Mouse (Mus musculus) limb, embryonic 13.5 days (tissue): Measurements from ENCODE around the gene Tec. TPM values are rescaled to one million over a fixed set of nuclear protein-coding genes. Genes with fewer than 3 reads are reported as not detected.

Source experiments
- ATAC-seq: fragments of 200-750 bp; cut with Nextera tagmentation; 2 replicates; pipeline ENCODE4 v1.8.0; 2017; ENCODE audit warnings: low read depth, moderate number of reproducible peaks, moderate TSS enrichment; ENCODE audit not compliant: low FRiP score
- H3K27ac ChIP-seq: fragments of 300-500 bp; sonication (generic); 2 replicates; pipeline ENCODE4 v1.5.1; 2015; ENCODE audit warnings: inconsistent platforms, mild to moderate bottlenecking, moderate library complexity
- H3K27me3 ChIP-seq: fragments of 300-500 bp; sonication (generic); 2 replicates; pipeline ENCODE4 v1.6.1; 2015; ENCODE audit warnings: mild to moderate bottlenecking, inconsistent platforms
- H3K36me3 ChIP-seq: fragments of 300-500 bp; sonication (generic); 2 replicates; pipeline ENCODE4 v1.6.1; 2015; ENCODE audit warnings: inconsistent platforms, mild to moderate bottlenecking, moderate library complexity
- H3K4me1 ChIP-seq: fragments of 300-500 bp; sonication (generic); 2 replicates; pipeline ENCODE4 v1.6.1; 2015; ENCODE audit warnings: inconsistent platforms
- H3K4me2 ChIP-seq: fragments of 300-500 bp; sonication (generic); replicated peaks from 2 replicates; pipeline ENCODE4 v1.6.1; 2015; ENCODE audit warnings: inconsistent platforms, mild to moderate bottlenecking, moderate library complexity
- H3K4me3 ChIP-seq: fragments of 300-500 bp; sonication (generic); 2 replicates; pipeline ENCODE4 v1.5.1; 2015; ENCODE audit warnings: moderate library complexity, mild to moderate bottlenecking, inconsistent platforms
- H3K9ac ChIP-seq: fragments of 300-500 bp; sonication (generic); 2 replicates; pipeline ENCODE4 v1.6.1; 2015; ENCODE audit warnings: mild to moderate bottlenecking, inconsistent platforms
- H3K9me3 ChIP-seq: fragments of 300-500 bp; sonication (generic); 2 replicates; pipeline ENCODE4 v1.6.1; 2016; ENCODE audit warnings: inconsistent platforms
- WGBS: fragments of 180-500 bp; shearing (Covaris S2); methylation state at CpG from one replicate; pipeline ENCODE4 v1.1.7; 2015; 5-methylcytosine and 5-hydroxymethylcytosine counted together
- polyA plus RNA-seq: library from polyadenylated mRNA; unstranded; fragments of >200 nt; fragmentation: Nextera tagmentation; extraction: Ambion mirVana; gene quantifications from 2 replicates; pipeline ENCODE4 v1.2.1, GENCODE M21; 2015

Gene Tec
- polyA plus RNA-seq, 1 experiment from 2014 or later = 5.5 TPM

GRCm38 (mm10) chr5:72904903-72905790, 36.9 kb upstream of the Tec start:
- Histone ChIP-seq H3K4me2 (no peak overlapping the region), H3K4me1 (no peaks in the 10 kb centered on the region; the same call in 1 of the 2 replicates), H3K9me3 (no peaks in the 10 kb centered on the region), H3K9ac (no peak overlapping the region), H3K27me3 (no peaks in the 10 kb centered on the region), H3K36me3 (no peaks in the 10 kb centered on the region), H3K4me3 (no peak overlapping the region), H3K27ac (no peak overlapping the region; the same call in 1 of the 2 replicates)
- 73% methylated on average over 18 of the region's 18 CpGs for WGBS
- ATAC-seq = 0 out of 2 replicates have a peak, but pooled peaks have one; percentile 54

- 86% methylated on average over 3 of the region's 3 CpGs for WGBS
- Histone ChIP-seq H3K4me3 (no peak overlapping the region), H3K27me3 (no peaks in the 10 kb centered on the region), H3K4me1 (no peaks in the 10 kb centered on the region; the same call in 1 of the 2 replicates), H3K36me3 (no peaks in the 10 kb centered on the region), H3K4me2 (no peak overlapping the region), H3K27ac (no peak overlapping the region), H3K9ac (no peak overlapping the region), H3K9me3 (no peaks in the 10 kb centered on the region)
- no peak for ATAC-seq
Observed at GRCm38 (mm10) chr5:72902876-72903516, 34.7 kb upstream of the Tec start.

GRCm38 (mm10) chr5:72902312-72902711, 34.0 kb upstream of the Tec start:
- no peaks in the 10 kb centered on the region; the same call in 1 of the 2 replicates for H3K4me1 ChIP-seq
- WGBS = 78% methylated on average over 3 of the region's 3 CpGs
- no peak for ATAC-seq
- H3K4me3 ChIP-seq = no peak overlapping the region
- H3K27ac ChIP-seq = no peak overlapping the region
- no peak overlapping the region for H3K9ac ChIP-seq
- H3K27me3 ChIP-seq = no peaks in the 10 kb centered on the region
- H3K36me3 ChIP-seq = no peaks in the 10 kb centered on the region
- H3K4me2 ChIP-seq = no peak overlapping the region
- H3K9me3 ChIP-seq = no peaks in the 10 kb centered on the region

- Histone ChIP-seq H3K27me3 (no peaks in the 10 kb centered on the region), H3K4me1 (no peaks in the 10 kb centered on the region; the same call in 1 of the 2 replicates), H3K9me3 (no peaks in the 10 kb centered on the region), H3K4me2 (no peak overlapping the region), H3K9ac (no peak overlapping the region), H3K36me3 (no peaks in the 10 kb centered on the region), H3K27ac (no peak overlapping the region), H3K4me3 (no peak overlapping the region)
- ATAC-seq = no peak
- 88% methylated on average over 4 of the region's 4 CpGs for WGBS
Observed at GRCm38 (mm10) chr5:72901866-72902265, 33.6 kb upstream of the Tec start.

GRCm38 (mm10) chr5:72899255-72899654, 31.0 kb upstream of the Tec start:
- H3K9me3 ChIP-seq = no peaks in the 10 kb centered on the region
- ATAC-seq = no peak
- H3K4me1 ChIP-seq = no peaks in the 10 kb centered on the region
- no peak overlapping the region for H3K27ac ChIP-seq
- no peak overlapping the region for H3K4me2 ChIP-seq
- H3K27me3 ChIP-seq = no peaks in the 10 kb centered on the region
- WGBS = 94% methylated on average over 8 of the region's 8 CpGs
- H3K4me3 ChIP-seq = no peak overlapping the region
- H3K36me3 ChIP-seq = no peaks in the 10 kb centered on the region
- no peak overlapping the region for H3K9ac ChIP-seq

- H3K9ac ChIP-seq = no peak overlapping the region
- ATAC-seq = no peak
- H3K9me3 ChIP-seq = no peaks in the 10 kb centered on the region
- H3K4me2 ChIP-seq = no peak overlapping the region
- no peak overlapping the region for H3K27ac ChIP-seq
- no peaks in the 10 kb centered on the region for H3K4me1 ChIP-seq
- H3K36me3 ChIP-seq = no peaks in the 10 kb centered on the region
- no peaks in the 10 kb centered on the region for H3K27me3 ChIP-seq
- 54% methylated on average over 6 of the region's 6 CpGs for WGBS
- H3K4me3 ChIP-seq = no peak overlapping the region
Observed at GRCm38 (mm10) chr5:72897998-72898397, 29.7 kb upstream of the Tec start.

GRCm38 (mm10) chr5:72896478-72897279, 28.4 kb upstream of the Tec start:
- no peak overlapping the region for H3K27ac ChIP-seq
- H3K4me2 ChIP-seq = no peak overlapping the region
- no peaks in the 10 kb centered on the region for H3K9me3 ChIP-seq
- H3K4me3 ChIP-seq = no peak overlapping the region
- WGBS = 86% methylated on average over 18 of the region's 18 CpGs
- ATAC-seq = no peak
- no peaks in the 10 kb centered on the region for H3K27me3 ChIP-seq
- H3K36me3 ChIP-seq = no peaks in the 10 kb centered on the region
- H3K4me1 ChIP-seq = no peaks in the 10 kb centered on the region
- no peak overlapping the region for H3K9ac ChIP-seq

- Histone ChIP-seq H3K27me3 (peaks cover 9% of the 10 kb centered on the region; the same call in 1 of the 2 replicates), H3K27ac (no peak overlapping the region), H3K36me3 (no peaks in the 10 kb centered on the region), H3K9ac (no peak overlapping the region), H3K4me2 (no peak overlapping the region), H3K9me3 (no peaks in the 10 kb centered on the region), H3K4me3 (no peak overlapping the region), H3K4me1 (no peaks in the 10 kb centered on the region)
- WGBS = 93% methylated on average over 11 of the region's 11 CpGs
- ATAC-seq = no peak
Observed at GRCm38 (mm10) chr5:72895261-72895660, 27.0 kb upstream of the Tec start.

GRCm38 (mm10) chr5:72893987-72894386, 25.7 kb upstream of the Tec start:
- H3K9me3 ChIP-seq = no peaks in the 10 kb centered on the region
- no peak overlapping the region for H3K27ac ChIP-seq
- H3K4me2 ChIP-seq = no peak overlapping the region
- H3K4me3 ChIP-seq = no peak overlapping the region
- no peak for ATAC-seq
- H3K27me3 ChIP-seq = peaks cover 9% of the 10 kb centered on the region; the same call in 1 of the 2 replicates
- 61% methylated on average over 5 of the region's 5 CpGs for WGBS
- no peak overlapping the region for H3K9ac ChIP-seq
- H3K36me3 ChIP-seq = no peaks in the 10 kb centered on the region
- H3K4me1 ChIP-seq = peaks cover under 1% of the 10 kb centered on the region; the same call in 1 of the 2 replicates

- Histone ChIP-seq H3K27me3 (peaks cover 12% of the 10 kb centered on the region; the same call in 1 of the 2 replicates), H3K9me3 (no peaks in the 10 kb centered on the region), H3K4me3 (no peak overlapping the region), H3K4me1 (peaks cover 16% of the 10 kb centered on the region), H3K4me2 (no peak overlapping the region), H3K9ac (no peak overlapping the region), H3K27ac (no peak overlapping the region), H3K36me3 (no peaks in the 10 kb centered on the region)
- WGBS = 7% methylated on average over 12 of the region's 12 CpGs
- no peak for ATAC-seq
Observed at GRCm38 (mm10) chr5:72891534-72891933, 23.3 kb upstream of the Tec start.

GRCm38 (mm10) chr5:72888260-72888659, 20.0 kb upstream of the Tec start:
- no peaks in the 10 kb centered on the region for H3K9me3 ChIP-seq
- H3K36me3 ChIP-seq = no peaks in the 10 kb centered on the region
- peaks cover 16% of the 10 kb centered on the region for H3K4me1 ChIP-seq
- 28% methylated on average over 7 of the region's 7 CpGs for WGBS
- peaks cover 16% of the 10 kb centered on the region; the same call in 1 of the 2 replicates for H3K27me3 ChIP-seq
- H3K27ac ChIP-seq = peak overlapping the region; percentile 49; the same call in 1 of the 2 replicates
- no peak overlapping the region for H3K9ac ChIP-seq
- peak overlapping the region; percentile 38 for H3K4me2 ChIP-seq
- 0 out of 2 replicates have a peak, but pooled peaks have one; percentile 16 for ATAC-seq
- 0 out of 2 replicates have a peak overlapping the region, but pooled peaks have one; percentile 1 for H3K4me3 ChIP-seq
